Mouse (Mus musculus): ENCODE results near the gene Amdhd2. TPM values are rescaled to one million over a fixed set of nuclear protein-coding genes. Genes with fewer than 3 reads are reported as not detected.

Gene Amdhd2
- total RNA-seq, 2 experiments from 2014 or later: 27.4 to 33.7 TPM

DNA sequence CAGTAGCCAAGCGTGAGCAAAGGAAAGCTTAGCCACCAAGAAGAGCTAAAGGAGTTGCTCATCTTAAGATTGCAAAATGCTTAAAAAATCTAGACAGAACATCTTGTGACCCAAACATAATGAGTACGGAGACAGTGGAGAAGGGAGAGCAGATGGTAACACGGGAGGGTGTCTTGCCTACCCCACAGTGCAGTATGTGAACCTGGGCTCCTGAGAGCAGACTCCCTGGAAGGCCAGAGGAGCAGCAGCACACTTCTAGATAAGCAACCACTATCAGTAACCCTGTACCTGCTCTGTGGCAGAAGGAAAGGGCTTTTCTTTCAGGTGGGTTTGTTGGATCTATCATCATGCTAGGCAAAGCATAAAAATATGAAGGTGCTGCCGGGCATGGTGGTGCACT lies 50.5 kb downstream of the Amdhd2 start:
- DNase-seq (ENCODE audit: low spot score in 2 of 2): no peak

- no peak for DNase-seq (ENCODE audit: low spot score in 2 of 2)
Measured at GRCm38 (mm10) chr17:24111256-24111655, 52.3 kb downstream of the Amdhd2 start.

- peak in 1 of 2 experiments; percentile 20 for DNase-seq (ENCODE audit: low spot score in 2 of 2)
Measured at GRCm38 (mm10) chr17:24108896-24109295, 54.7 kb downstream of the Amdhd2 start.

Other genes with a start within 250 kb of the Amdhd2 start
- gene Dcpp3, start 246.3 kb downstream of the Amdhd2 start, total RNA-seq (2021): not detected
- gene Sbp, start 222.1 kb downstream of the Amdhd2 start, total RNA-seq (2021): not detected
- not detected for gene Sbpl, start 208.5 kb downstream of the Amdhd2 start, total RNA-seq (2021)
- gene Prss30, start 183.2 kb downstream of the Amdhd2 start, total RNA-seq (2021): under 1 TPM in 1 of 2 experiments, not detected in 1; 0.41 TPM
- not detected for gene Prss22, start 165.7 kb downstream of the Amdhd2 start, total RNA-seq (2021)
- gene Prss27, start 125.6 kb downstream of the Amdhd2 start, total RNA-seq (2021): not detected
- gene Kctd5, start 90.3 kb downstream of the Amdhd2 start, total RNA-seq (2021): 10 to 100 TPM; 53.0 to 53.8 TPM
- gene Pdpk1, start 12.8 kb downstream of the Amdhd2 start, total RNA-seq (2021): 100 to 1,000 TPM; 102 to 107 TPM
- 1,000 to 10,000 TPM; 1,388 to 1,424 TPM for gene Atp6v0c, start 5.9 kb upstream of the Amdhd2 start, total RNA-seq (2021)
- gene Tbc1d24, start 41.8 kb upstream of the Amdhd2 start, total RNA-seq (2021): 10 to 100 TPM; 71.1 to 75.8 TPM
- 10 to 100 TPM; 12.3 to 12.4 TPM for gene Ntn3, start 45.8 kb upstream of the Amdhd2 start, total RNA-seq (2021)
- 10 to 100 TPM; 10.0 to 10.2 TPM for gene Tedc2, start 57.1 kb upstream of the Amdhd2 start, total RNA-seq (2021)
- gene Ccnf, start 87.7 kb upstream of the Amdhd2 start, total RNA-seq (2021): 1 to 10 TPM; 5.9 to 8.2 TPM
- gene Abca17, start 187.3 kb upstream of the Amdhd2 start, total RNA-seq (2021): 1 to 10 TPM; 1.3 to 1.8 TPM
- 100 to 1,000 TPM; 102 to 104 TPM for gene Abca3, start 188.2 kb upstream of the Amdhd2 start, total RNA-seq (2021)